Mouse (Mus musculus): ENCODE measurements at regions not wholly inside any gene's neighbourhood (a gene's known extent, or its start where the extent isn't known, plus 50 kb on each side); places are given as distances from the start of the nearest gene placed in this dataset.

DNA sequence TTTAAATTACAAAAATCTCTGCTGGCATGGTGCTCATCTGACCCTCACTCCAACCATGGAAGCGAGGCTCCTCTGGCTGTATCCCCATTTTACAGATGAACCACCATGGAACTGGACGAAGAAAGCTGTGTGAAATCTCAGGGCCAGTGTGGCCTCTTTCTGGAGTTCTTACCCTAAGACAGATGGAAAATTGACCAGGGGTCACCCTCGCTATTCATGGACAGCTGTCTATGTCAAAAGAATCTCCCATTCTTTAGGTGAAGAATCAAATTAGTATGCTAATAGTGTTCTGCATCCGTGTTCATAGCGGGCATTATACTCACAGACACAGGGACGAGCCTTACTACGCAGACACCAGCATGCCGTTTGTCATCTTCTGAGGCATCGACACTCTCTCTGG is 78.6 kb upstream of the Sox2 start:
- no peak for DNase-seq
- TF ChIP-seq CTCF (IDR thresholded peaks at IDR 0.05; ENCODE audit: low read depth): no peak
- Histone ChIP-seq H3K36me3 (ENCODE audit: insufficient read depth) (no peaks in the 10 kb centered on the region), H3K4me1 (ENCODE audit: insufficient read depth) (peaks cover 16% of the 10 kb centered on the region; the same call in 1 of the 2 replicates), H3K4me2 (ENCODE audit: low read depth) (no peak overlapping the region), H3K9ac (no peak overlapping the region), H3K9me3 (ENCODE audit: low read length) (no peaks in the 10 kb centered on the region), H3K27ac (ENCODE audit: low read depth, low read length) (no peak overlapping the region), H3K27me3 (ENCODE audit: insufficient read depth, low read length) (no peaks in the 10 kb centered on the region), H3K4me3 (ENCODE audit: low read depth, low read length) (no peak overlapping the region)
- ATAC-seq: no peak
- 55% methylated on average over 9 of the region's 9 CpGs for WGBS

DNA sequence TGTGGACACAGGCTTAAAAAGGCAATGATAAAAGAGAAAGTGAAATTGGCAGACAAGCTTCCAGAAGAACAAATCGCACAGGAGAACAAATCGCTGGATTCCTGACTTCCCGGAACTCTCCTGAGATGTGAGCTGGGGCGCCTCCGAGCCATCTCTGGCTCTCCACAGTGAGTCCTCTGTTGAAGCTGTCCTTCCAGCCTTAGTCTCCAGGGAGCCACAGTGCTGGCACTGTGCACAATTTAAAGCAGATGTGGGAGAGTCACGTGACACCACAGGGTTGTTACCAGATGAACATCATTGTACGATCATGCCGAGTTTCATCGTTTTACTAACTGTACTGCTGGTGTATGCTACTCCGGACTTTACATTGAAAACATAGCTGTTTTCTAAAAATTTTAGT is 80.2 kb upstream of the Sox2 start:
- no peak for TF ChIP-seq CTCF (IDR thresholded peaks at IDR 0.05; ENCODE audit: low read depth)
- ATAC-seq (no peak), DNase-seq (no peak)
- H3K9ac ChIP-seq: no peak overlapping the region
- no peak overlapping the region for H3K27ac ChIP-seq (ENCODE audit: low read depth, low read length)
- no peak overlapping the region for H3K4me3 ChIP-seq (ENCODE audit: low read depth, low read length)
- no peaks in the 10 kb centered on the region for H3K36me3 ChIP-seq (ENCODE audit: insufficient read depth)
- H3K27me3 ChIP-seq (ENCODE audit: insufficient read depth, low read length): no peaks in the 10 kb centered on the region
- no peak overlapping the region for H3K4me2 ChIP-seq (ENCODE audit: low read depth)
- H3K9me3 ChIP-seq (ENCODE audit: low read length): no peaks in the 10 kb centered on the region
- H3K4me1 ChIP-seq (ENCODE audit: insufficient read depth): peaks cover 16% of the 10 kb centered on the region; the same call in 1 of the 2 replicates
- WGBS: 73% methylated on average over 10 of the region's 10 CpGs

GRCm38 (mm10) chr3:34568086-34568650 is 82.0 kb upstream of the Sox2 start:
- H3K4me1 ChIP-seq (ENCODE audit: insufficient read depth): peaks cover 12% of the 10 kb centered on the region; the same call in 1 of the 2 replicates
- 19% methylated on average over 6 of the region's 6 CpGs for WGBS
- DNase-seq: peak; percentile 73
- no peak overlapping the region for H3K4me2 ChIP-seq (ENCODE audit: low read depth)
- no peaks in the 10 kb centered on the region for H3K36me3 ChIP-seq (ENCODE audit: insufficient read depth)
- H3K27me3 ChIP-seq (ENCODE audit: insufficient read depth, low read length): no peaks in the 10 kb centered on the region
- H3K27ac ChIP-seq (ENCODE audit: low read depth, low read length): no peak overlapping the region
- TF ChIP-seq CTCF (IDR thresholded peaks at IDR 0.05; ENCODE audit: low read depth): no peak
- H3K9ac ChIP-seq: no peak overlapping the region
- ATAC-seq: peak; percentile 66; the same call in 1 of the 2 replicates
- H3K4me3 ChIP-seq (ENCODE audit: low read depth, low read length): no peak overlapping the region
- H3K9me3 ChIP-seq (ENCODE audit: low read length): no peaks in the 10 kb centered on the region

- H3K27me3 ChIP-seq (ENCODE audit: insufficient read depth, low read length): no peaks in the 10 kb centered on the region
- ATAC-seq: no peak
- H3K27ac ChIP-seq (ENCODE audit: low read depth, low read length): no peak overlapping the region
- H3K4me3 ChIP-seq (ENCODE audit: low read depth, low read length): no peak overlapping the region
- no peak for DNase-seq
- 0 out of 2 replicates have a peak, but pooled peaks cover 4% of the 10 kb centered on the region for H3K4me1 ChIP-seq (ENCODE audit: insufficient read depth)
- TF ChIP-seq CTCF (IDR thresholded peaks at IDR 0.05; ENCODE audit: low read depth): no peak
- no peak overlapping the region for H3K9ac ChIP-seq
- WGBS: 28% methylated on average over 4 of the region's 4 CpGs
- no peaks in the 10 kb centered on the region for H3K36me3 ChIP-seq (ENCODE audit: insufficient read depth)
- no peaks in the 10 kb centered on the region for H3K9me3 ChIP-seq (ENCODE audit: low read length)
- H3K4me2 ChIP-seq (ENCODE audit: low read depth): no peak overlapping the region
Measured at GRCm38 (mm10) chr3:34565386-34565785, 84.8 kb upstream of the Sox2 start.

DNA sequence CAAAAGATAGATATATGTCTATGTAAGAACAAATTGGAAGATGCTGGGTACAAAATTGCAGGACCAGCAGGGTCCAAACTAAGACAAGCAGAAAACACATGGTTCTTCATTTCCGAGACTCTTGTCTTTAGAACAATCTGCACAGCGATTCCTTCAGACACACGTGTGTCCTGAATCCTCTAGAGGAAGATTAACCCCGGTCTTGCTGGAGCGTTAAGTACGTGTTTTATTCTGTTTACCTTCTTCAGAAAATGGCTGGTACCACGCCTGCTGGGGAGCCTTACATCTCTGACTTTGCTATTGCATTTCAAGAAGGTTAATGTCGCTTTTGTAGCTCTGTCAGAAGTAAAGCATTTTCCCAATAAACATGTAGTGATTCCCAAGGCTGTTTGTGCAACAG is 87.3 kb upstream of the Sox2 start:
- H3K9ac ChIP-seq: peak overlapping the region; percentile 33
- DNase-seq (no peak), ATAC-seq (no peak)
- no peaks in the 10 kb centered on the region for H3K27me3 ChIP-seq (ENCODE audit: insufficient read depth, low read length)
- no peaks in the 10 kb centered on the region for H3K9me3 ChIP-seq (ENCODE audit: low read length)
- WGBS: 26% methylated on average over 8 of the region's 8 CpGs
- H3K27ac ChIP-seq (ENCODE audit: low read depth, low read length): no peak overlapping the region
- no peaks in the 10 kb centered on the region for H3K36me3 ChIP-seq (ENCODE audit: insufficient read depth)
- no peaks in the 10 kb centered on the region for H3K4me1 ChIP-seq (ENCODE audit: insufficient read depth)
- TF ChIP-seq CTCF (IDR thresholded peaks at IDR 0.05; ENCODE audit: low read depth): no peak
- H3K4me2 ChIP-seq (ENCODE audit: low read depth): peak overlapping the region; percentile 38
- peak overlapping the region; percentile 6; the same call in 1 of the 2 replicates for H3K4me3 ChIP-seq (ENCODE audit: low read depth, low read length)

- peak overlapping the region; percentile 29 for H3K4me2 ChIP-seq (ENCODE audit: low read depth)
- DNase-seq (peak; percentile 58), ATAC-seq (peak; percentile 76)
- 11% methylated on average over 5 of the region's 5 CpGs for WGBS
- peak overlapping the region; percentile 16 for H3K4me3 ChIP-seq (ENCODE audit: low read depth, low read length)
- H3K4me1 ChIP-seq (ENCODE audit: insufficient read depth): no peaks in the 10 kb centered on the region
- no peaks in the 10 kb centered on the region for H3K36me3 ChIP-seq (ENCODE audit: insufficient read depth)
- H3K9ac ChIP-seq: peak overlapping the region; percentile 28; the same call in 1 of the 2 replicates
- no peaks in the 10 kb centered on the region for H3K27me3 ChIP-seq (ENCODE audit: insufficient read depth, low read length)
- TF ChIP-seq CTCF (IDR thresholded peaks at IDR 0.05; ENCODE audit: low read depth): no peak
- H3K27ac ChIP-seq (ENCODE audit: low read depth, low read length): peak overlapping the region; percentile 70
- H3K9me3 ChIP-seq (ENCODE audit: low read length): no peaks in the 10 kb centered on the region
Measured at GRCm38 (mm10) chr3:34561709-34562108, 88.5 kb upstream of the Sox2 start.

GRCm38 (mm10) chr3:34559841-34560703 is 90.1 kb upstream of the Sox2 start:
- H3K9ac ChIP-seq: 0 out of 2 replicates have a peak overlapping the region, but pooled peaks have one; percentile 29
- DNase-seq (no peak), ATAC-seq (no peak)
- WGBS: 19% methylated on average over 13 of the region's 13 CpGs
- peak overlapping the region; percentile 23 for H3K4me3 ChIP-seq (ENCODE audit: low read depth, low read length)
- no peaks in the 10 kb centered on the region for H3K4me1 ChIP-seq (ENCODE audit: insufficient read depth)
- peak overlapping the region; percentile 36 for H3K4me2 ChIP-seq (ENCODE audit: low read depth)
- no peaks in the 10 kb centered on the region for H3K27me3 ChIP-seq (ENCODE audit: insufficient read depth, low read length)
- no peaks in the 10 kb centered on the region for H3K36me3 ChIP-seq (ENCODE audit: insufficient read depth)
- peak overlapping the region; percentile 47; the same call in 1 of the 2 replicates for H3K27ac ChIP-seq (ENCODE audit: low read depth, low read length)
- TF ChIP-seq CTCF (IDR thresholded peaks at IDR 0.05; ENCODE audit: low read depth): no peak
- no peaks in the 10 kb centered on the region for H3K9me3 ChIP-seq (ENCODE audit: low read length)
